In genomic region chr17:35896781-35897643, GRCm38 (mm10) we compare ENCODE assay signal across 8 mouse cellular contexts. TPM values are rescaled to one million over a fixed set of nuclear protein-coding genes. Genes with fewer than 3 reads are reported as not detected.
A peak's percentile ranks its signal among the peaks of the same experiment; 100 is the strongest.
DNase-seq lines count a peak whose midpoint lies in the region; ATAC-seq and TF ChIP-seq lines count a peak whose summit lies in the region.

TSS of gene 2310061I04Rik (minus strand) at chr17:35897431.

- peak; percentile 71 for DNase-seq in MEL-GATA-1-ER (ENCODE audit: extremely low read depth, low read depth)
- DNase-seq in cerebellum, adult 8-10 months: peak; percentile 90
- DNase-seq in forelimb bud, embryonic 11.5 days (ENCODE audit: low read depth, low spot score): peak; percentile 93
- DNase-seq in heart, postnatal 4 days: peak; percentile 94
- DNase-seq in layer of hippocampus, adult 2 months (ENCODE audit: low spot score in 2 of 2): peak; percentile 91 to 93
- DNase-seq in lung, embryonic 14.5 days: peak; percentile 97
- DNase-seq in testis, postnatal 14 days (ENCODE audit: low spot score): peak; percentile 91

- H3K27ac ChIP-seq in layer of hippocampus, adult 2 months: peak within 1 kb of the TSS; percentile 94
- peak within 1 kb of the TSS; percentile 75 for H3K27ac ChIP-seq in lung, embryonic 14.5 days (ENCODE audit: low read depth)

- peak within 1 kb of the TSS; percentile 94 for H3K4me2 ChIP-seq in lung, embryonic 14.5 days

- no peak for TF ChIP-seq CTCF in layer of hippocampus, adult 2 months (conservative IDR thresholded peaks at IDR 0.05)
- TF ChIP-seq CTCF in lung, embryonic 14.5 days (IDR thresholded peaks at IDR 0.05; ENCODE audit: low read depth): no peak

- H3K4me1 ChIP-seq in lung, embryonic 14.5 days (ENCODE audit: insufficient read depth): no peaks in the 10 kb centered on the region

- WGBS in lung, embryonic 14.5 days: under 1% methylated on average over 80 of the region's 86 CpGs

- H3K27me3 ChIP-seq in lung, embryonic 14.5 days (ENCODE audit: insufficient read depth, low read length): no peaks in the 10 kb centered on the region

- peak within 1 kb of the TSS; percentile 74 for H3K4me3 ChIP-seq in layer of hippocampus, adult 2 months
- H3K4me3 ChIP-seq in lung, embryonic 14.5 days (ENCODE audit: low read depth, low read length): peak within 1 kb of the TSS; percentile 79

- H3K9me3 ChIP-seq in lung, embryonic 14.5 days (ENCODE audit: low read depth, low read length): no peaks in the 10 kb centered on the region

- ATAC-seq in lung, embryonic 14.5 days (ENCODE audit: insufficient read depth): peak; percentile 91
- peak; percentile 44 for ATAC-seq in neutrophil, adult 5-6 weeks (ENCODE audit: extremely low read depth, insufficient number of reproducible peaks, low FRiP score, poor library complexity, severe bottlenecking)

- peaks cover 51% of the 10 kb centered on the region for H3K36me3 ChIP-seq in lung, embryonic 14.5 days (ENCODE audit: insufficient read depth)

- peak within 1 kb of the TSS; percentile 80 for H3K9ac ChIP-seq in lung, embryonic 14.5 days

RNA-seq across cellular contexts. Expression of gene 2310061I04Rik, which starts in this region (rescaled TPM):
- 10 to 100 TPM; 45.0 to 47.0 TPM for total RNA-seq in heart, postnatal 4 days (2021)
- 10 to 100 TPM; 53.4 to 62.4 TPM for total RNA-seq in layer of hippocampus, adult 2 months (2021)
- 21.0 and 25.4 TPM in 2 replicates for polyA plus RNA-seq in lung, embryonic 14.5 days (2014; fragmentation: Nextera tagmentation; extraction: Ambion mirVana)
- 9.6 and 12.8 TPM in 2 replicates for total RNA-seq in neutrophil, adult 5-6 weeks (2017)

Comparison
In these comparisons a context has a peak if more than half of its experiments do, and no peak if none do; other contexts are left out.
1. Peak in every context shown above with its lines: DNase-seq, ATAC-seq, H3K4me3 ChIP-seq and H3K27ac ChIP-seq.